In the genomic region with DNA sequence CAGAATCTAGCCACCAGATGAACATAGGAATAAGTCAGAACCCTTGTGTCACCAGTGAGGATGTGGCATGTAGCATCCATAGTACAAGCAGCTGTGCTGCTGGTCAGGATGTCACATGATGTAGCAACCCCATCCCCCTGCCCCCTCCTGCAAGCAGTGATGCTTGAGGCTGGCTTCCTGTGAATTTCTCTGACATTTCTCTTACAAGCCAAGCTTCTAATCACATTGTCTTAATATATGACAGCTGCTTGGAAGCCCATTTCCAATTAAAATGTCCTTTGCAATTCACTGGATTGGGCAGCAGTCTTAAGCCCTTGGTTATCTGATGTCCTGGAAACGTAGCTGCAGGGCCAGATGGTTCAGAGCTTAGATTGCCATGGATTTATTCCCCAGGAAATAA, we compare ENCODE assay signal across 17 mouse cellular contexts.
DNase-seq lines count a peak whose midpoint lies in the region; ATAC-seq and TF ChIP-seq lines count a peak whose summit lies in the region.
"Had no signal": no experiment of that assay in that cellular context is flagged by ENCODE, and none has a peak within 500 bp of the region (broad histone marks: within the 10 kb centered on the region; RNA-seq: fewer than 3 reads in every experiment).

No protein-coding gene starts in this region.

- TF ChIP-seq CTCF in midbrain, postnatal 0 days (IDR thresholded peaks at IDR 0.05), result no peak

- no peaks in the 10 kb centered on the region for H3K36me3 ChIP-seq in midbrain, postnatal 0 days (ENCODE audit: insufficient read depth, low read length)
- H3K36me3 ChIP-seq in midbrain, embryonic 13.5 days, result no peaks in the 10 kb centered on the region
- H3K36me3 ChIP-seq: forebrain, embryonic 15.5 days; heart, embryonic 13.5 days; hindbrain, embryonic 10.5 days; kidney, embryonic 15.5 days; limb, embryonic 13.5 days; liver, embryonic 15.5 days had no signal

- H3K4me1 ChIP-seq in midbrain, postnatal 0 days (ENCODE audit: insufficient read depth, low read length), result no peaks in the 10 kb centered on the region
- H3K4me1 ChIP-seq in midbrain, embryonic 13.5 days (replicated peaks), result no peaks in the 10 kb centered on the region
- H3K4me1 ChIP-seq: forebrain, embryonic 15.5 days; heart, embryonic 13.5 days; hindbrain, embryonic 10.5 days; kidney, embryonic 15.5 days; limb, embryonic 13.5 days; liver, embryonic 15.5 days had no signal

- WGBS in midbrain, postnatal 0 days, result 44% methylated on average over 1 of the region's 1 CpGs
- 35% methylated on average over 1 of the region's 1 CpGs for WGBS in midbrain, embryonic 13.5 days

- H3K27ac ChIP-seq in midbrain, postnatal 0 days (ENCODE audit: low read depth, low read length), result no peak overlapping the region
- no peak overlapping the region for H3K27ac ChIP-seq in midbrain, embryonic 13.5 days
- H3K27ac ChIP-seq: forebrain, embryonic 15.5 days; heart, embryonic 13.5 days; hindbrain, embryonic 10.5 days; kidney, embryonic 15.5 days; limb, embryonic 13.5 days; liver, embryonic 15.5 days; stomach, postnatal 0 days had no signal

- DNase-seq in midbrain, postnatal 0 days (ENCODE audit: low spot score), result peak; percentile 66
- DNase-seq in cerebellum, adult 18-20 months, result peak; percentile 18 to 39
- peak; percentile 25 for DNase-seq in retina, adult 2 months (ENCODE audit: low read depth, low spot score)
- peak; percentile 17 to 52 for DNase-seq in thymus, postnatal 36 days
- no peak for DNase-seq in Muller cell, postnatal 12 days (ENCODE audit: inconsistent ontology term)
- DNase-seq in right cerebral cortex, postnatal 10 days (ENCODE audit: low spot score in 2 of 2), result no peak
- DNase-seq: gastrocnemius, postnatal 14 days; lung, postnatal 10 days had no signal

- peaks cover 6% of the 10 kb centered on the region; the same call in 1 of the 2 replicates for H3K9me3 ChIP-seq in midbrain, postnatal 0 days (ENCODE audit: low read length)
- peaks cover 5% of the 10 kb centered on the region for H3K9me3 ChIP-seq in midbrain, embryonic 13.5 days
- H3K9me3 ChIP-seq: forebrain, embryonic 15.5 days; liver, embryonic 15.5 days had no signal

- H3K4me3 ChIP-seq in midbrain, postnatal 0 days (ENCODE audit: low read depth, low read length), result no peak overlapping the region
- no peak overlapping the region for H3K4me3 ChIP-seq in midbrain, embryonic 13.5 days (replicated peaks)
- H3K4me3 ChIP-seq: forebrain, embryonic 15.5 days; heart, embryonic 13.5 days; hindbrain, embryonic 10.5 days; kidney, embryonic 15.5 days; limb, embryonic 13.5 days; liver, embryonic 15.5 days; myocyte had no signal

- no peak for ATAC-seq in midbrain, postnatal 0 days (ENCODE audit: low FRiP score)
- no peak for ATAC-seq in midbrain, embryonic 13.5 days
- ATAC-seq: forebrain, embryonic 15.5 days had no signal

- no peak overlapping the region for H3K4me2 ChIP-seq in midbrain, postnatal 0 days (ENCODE audit: low read depth, low read length, poor library complexity, severe bottlenecking)
- H3K4me2 ChIP-seq in midbrain, embryonic 13.5 days (replicated peaks), result no peak overlapping the region
- H3K4me2 ChIP-seq: forebrain, embryonic 15.5 days; heart, embryonic 13.5 days; kidney, embryonic 15.5 days; limb, embryonic 13.5 days; liver, embryonic 15.5 days had no signal

- H3K9ac ChIP-seq in midbrain, postnatal 0 days (replicated peaks; ENCODE audit: low read length, poor library complexity, severe bottlenecking), result no peak overlapping the region
- no peak overlapping the region for H3K9ac ChIP-seq in midbrain, embryonic 13.5 days (replicated peaks)
- H3K9ac ChIP-seq: forebrain, embryonic 15.5 days; heart, embryonic 13.5 days; kidney, embryonic 15.5 days; limb, embryonic 13.5 days; liver, embryonic 15.5 days had no signal

- no peaks in the 10 kb centered on the region for H3K27me3 ChIP-seq in midbrain, postnatal 0 days (ENCODE audit: insufficient read depth, low read length)
- H3K27me3 ChIP-seq in midbrain, embryonic 13.5 days, result no peaks in the 10 kb centered on the region
- H3K27me3 ChIP-seq: forebrain, embryonic 15.5 days; heart, embryonic 13.5 days; kidney, embryonic 15.5 days; limb, embryonic 13.5 days; liver, embryonic 15.5 days had no signal

Comparison
In these comparisons a context has a peak if more than half of its experiments do, and no peak if none do; other contexts are left out.
1. DNase-seq: peak in midbrain, postnatal 0 days (single experiment), cerebellum, adult 18-20 months (2 of 2), retina, adult 2 months (single experiment) and thymus, postnatal 36 days (2 of 2); none in Muller cell, postnatal 12 days (single experiment) and right cerebral cortex, postnatal 10 days (0 of 2).